Mouse (Mus musculus) liver, embryonic 13.5 days (tissue): ENCODE data around the gene Ubxn7. TPM values are rescaled to one million over a fixed set of nuclear protein-coding genes. Genes with fewer than 3 reads are reported as not detected.

ENCODE experiments used
- ATAC-seq: fragments of 200-750 bp; cut with Nextera tagmentation; 2 replicates; pipeline ENCODE4 v1.8.0; 2017; ENCODE audit warnings: low read depth, mild to moderate bottlenecking, moderate number of reproducible peaks, moderate library complexity
- DNase-seq: peaks from one replicate; pipeline ENCODE4 v3.0.0; 2022
- H3K27ac ChIP-seq: fragments of 300-500 bp; sonication (generic); 2 replicates; pipeline ENCODE4 v1.5.1; 2015; ENCODE audit warnings: moderate library complexity, mild to moderate bottlenecking, inconsistent platforms
- H3K27me3 ChIP-seq: fragments of 300-500 bp; sonication (generic); 2 replicates; pipeline ENCODE4 v1.6.1; 2015; ENCODE audit warnings: mild to moderate bottlenecking, inconsistent platforms
- H3K36me3 ChIP-seq: fragments of 300-500 bp; sonication (generic); 2 replicates; pipeline ENCODE4 v1.6.1; 2015; ENCODE audit warnings: mild to moderate bottlenecking, inconsistent platforms
- H3K4me1 ChIP-seq: fragments of 300-500 bp; sonication (generic); replicated peaks from 2 replicates; pipeline ENCODE4 v1.6.1; 2015; ENCODE audit warnings: inconsistent platforms
- H3K4me2 ChIP-seq: fragments of 300-500 bp; sonication (generic); 2 replicates; pipeline ENCODE4 v1.6.1; 2015; ENCODE audit warnings: inconsistent platforms, mild to moderate bottlenecking, moderate library complexity
- H3K4me3 ChIP-seq: fragments of 300-500 bp; sonication (generic); replicated peaks from 2 replicates; pipeline ENCODE4 v1.5.1; 2015; ENCODE audit warnings: mild to moderate bottlenecking, inconsistent platforms
- H3K9ac ChIP-seq: fragments of 300-500 bp; sonication (generic); 2 replicates; pipeline ENCODE4 v1.6.1; 2015; ENCODE audit warnings: mild to moderate bottlenecking, inconsistent platforms
- H3K9me3 ChIP-seq: fragments of 300-500 bp; sonication (generic); replicated peaks from 2 replicates; pipeline ENCODE4 v1.6.1; 2016; ENCODE audit warnings: inconsistent platforms
- WGBS: fragments of 180-500 bp; shearing (Covaris S2); methylation state at CpG from one replicate; pipeline ENCODE4 v1.1.7; 2015; ENCODE audit not compliant: insufficient replicate concordance; 5-methylcytosine and 5-hydroxymethylcytosine counted together
- polyA plus RNA-seq: library from polyadenylated mRNA; unstranded; fragments of >200 nt; fragmentation: Nextera tagmentation; extraction: Ambion mirVana; gene quantifications from 2 replicates; pipeline ENCODE4 v1.2.1, GENCODE M21; 2015

Ubxn7 gene
- polyA plus RNA-seq, 1 experiment from 2014 or later: 10.5 TPM

GRCm38 (mm10) chr16:32332556-32333511, 777 bp downstream of the Ubxn7 start:
- Histone ChIP-seq H3K27me3 (no peaks in the 10 kb centered on the region), H3K4me3 (peak overlapping the region; percentile 95), H3K9me3 (no peaks in the 10 kb centered on the region), H3K27ac (peak overlapping the region; percentile 97), H3K4me2 (peak overlapping the region; percentile 90), H3K36me3 (no peaks in the 10 kb centered on the region), H3K9ac (peak overlapping the region; percentile 99), H3K4me1 (peaks cover 35% of the 10 kb centered on the region)
- ATAC-seq (peak; percentile 68), DNase-seq (peak; percentile 26)
- WGBS: under 1% methylated on average over 54 of the region's 54 CpGs

- no peak for ATAC-seq
- H3K4me2 ChIP-seq: no peak overlapping the region
- H3K9ac ChIP-seq: no peak overlapping the region
- no peaks in the 10 kb centered on the region for H3K9me3 ChIP-seq
- no peak overlapping the region for H3K27ac ChIP-seq
- peaks cover 50% of the 10 kb centered on the region for H3K4me1 ChIP-seq
- DNase-seq: no peak
- H3K27me3 ChIP-seq: no peaks in the 10 kb centered on the region
- H3K4me3 ChIP-seq: no peak overlapping the region
- 78% methylated on average over 5 of the region's 5 CpGs for WGBS
- H3K36me3 ChIP-seq: no peaks in the 10 kb centered on the region
These were observed 3.1 kb downstream of the Ubxn7 start for GRCm38 (mm10) chr16:32335146-32335545.

- Histone ChIP-seq H3K4me2 (no peak overlapping the region), H3K27me3 (no peaks in the 10 kb centered on the region), H3K4me1 (peaks cover 51% of the 10 kb centered on the region), H3K9ac (no peak overlapping the region), H3K27ac (no peak overlapping the region), H3K9me3 (no peaks in the 10 kb centered on the region), H3K4me3 (no peak overlapping the region), H3K36me3 (no peaks in the 10 kb centered on the region)
- ATAC-seq (no peak), DNase-seq (no peak)
- 63% methylated on average over 7 of the region's 7 CpGs for whole genome bisulfite sequencing
These were observed 4.1 kb downstream of the Ubxn7 start for GRCm38 (mm10) chr16:32336026-32336780.

GRCm38 (mm10) chr16:32337001-32337400, 4.9 kb downstream of the Ubxn7 start:
- Histone ChIP-seq H3K27ac (no peak overlapping the region), H3K9me3 (no peaks in the 10 kb centered on the region), H3K27me3 (no peaks in the 10 kb centered on the region), H3K4me2 (no peak overlapping the region), H3K36me3 (no peaks in the 10 kb centered on the region), H3K4me3 (no peak overlapping the region), H3K9ac (no peak overlapping the region), H3K4me1 (peaks cover 49% of the 10 kb centered on the region)
- ATAC-seq: no peak
- DNase-seq: no peak

- ATAC-seq (no peak), DNase-seq (no peak)
- Histone ChIP-seq H3K27me3 (no peaks in the 10 kb centered on the region), H3K4me3 (no peak overlapping the region), H3K36me3 (no peaks in the 10 kb centered on the region), H3K9ac (no peak overlapping the region), H3K4me1 (peaks cover 48% of the 10 kb centered on the region), H3K27ac (no peak overlapping the region), H3K9me3 (no peaks in the 10 kb centered on the region), H3K4me2 (no peak overlapping the region)
- WGBS: 15% methylated on average over 1 of the region's 1 CpGs
These were observed 8.4 kb downstream of the Ubxn7 start for GRCm38 (mm10) chr16:32340451-32340850.

- no peak overlapping the region for H3K27ac ChIP-seq
- H3K27me3 ChIP-seq: no peaks in the 10 kb centered on the region
- no peak overlapping the region for H3K4me2 ChIP-seq
- no peaks in the 10 kb centered on the region for H3K36me3 ChIP-seq
- DNase-seq (no peak), ATAC-seq (no peak)
- no peak overlapping the region for H3K9ac ChIP-seq
- no peaks in the 10 kb centered on the region for H3K9me3 ChIP-seq
- no peak overlapping the region for H3K4me3 ChIP-seq
- peaks cover 22% of the 10 kb centered on the region for H3K4me1 ChIP-seq
These were observed 13.5 kb downstream of the Ubxn7 start for GRCm38 (mm10) chr16:32345521-32345920.

- Histone ChIP-seq H3K4me3 (no peak overlapping the region), H3K36me3 (peaks cover 18% of the 10 kb centered on the region), H3K4me2 (no peak overlapping the region), H3K9me3 (no peaks in the 10 kb centered on the region), H3K27ac (no peak overlapping the region), H3K4me1 (peaks cover 10% of the 10 kb centered on the region; the same call in 1 of the 2 replicates), H3K9ac (no peak overlapping the region), H3K27me3 (no peaks in the 10 kb centered on the region)
- DNase-seq (no peak), ATAC-seq (no peak)
- WGBS: 84% methylated on average over 3 of the region's 3 CpGs
These were observed 18.7 kb downstream of the Ubxn7 start for GRCm38 (mm10) chr16:32350776-32351175.

GRCm38 (mm10) chr16:32363530-32363929, 31.5 kb downstream of the Ubxn7 start:
- Histone ChIP-seq H3K4me3 (no peak overlapping the region), H3K27me3 (no peaks in the 10 kb centered on the region), H3K4me1 (no peaks in the 10 kb centered on the region; the same call in 1 of the 2 replicates), H3K27ac (no peak overlapping the region), H3K36me3 (peaks cover 19% of the 10 kb centered on the region), H3K4me2 (no peak overlapping the region), H3K9me3 (no peaks in the 10 kb centered on the region), H3K9ac (no peak overlapping the region)
- DNase-seq: no peak
- WGBS: 70% methylated on average over 2 of the region's 2 CpGs
- no peak for ATAC-seq

GRCm38 (mm10) chr16:32371351-32371750, 39.3 kb downstream of the Ubxn7 start:
- H3K4me2 ChIP-seq: no peak overlapping the region
- no peak overlapping the region for H3K4me3 ChIP-seq
- H3K9ac ChIP-seq: no peak overlapping the region
- ATAC-seq: no peak
- 69% methylated on average over 4 of the region's 4 CpGs for WGBS
- H3K4me1 ChIP-seq: no peaks in the 10 kb centered on the region
- peaks cover 41% of the 10 kb centered on the region for H3K36me3 ChIP-seq
- DNase-seq: no peak
- H3K27ac ChIP-seq: no peak overlapping the region
- H3K27me3 ChIP-seq: no peaks in the 10 kb centered on the region
- no peaks in the 10 kb centered on the region for H3K9me3 ChIP-seq

GRCm38 (mm10) chr16:32379575-32379974, 47.5 kb downstream of the Ubxn7 start:
- peaks cover 70% of the 10 kb centered on the region for H3K36me3 ChIP-seq
- no peak overlapping the region for H3K4me3 ChIP-seq
- ATAC-seq: no peak
- H3K4me2 ChIP-seq: no peak overlapping the region
- no peak overlapping the region for H3K27ac ChIP-seq
- H3K4me1 ChIP-seq: no peaks in the 10 kb centered on the region; the same call in 1 of the 2 replicates
- H3K9me3 ChIP-seq: no peaks in the 10 kb centered on the region
- no peak overlapping the region for H3K9ac ChIP-seq
- 92% methylated on average over 2 of the region's 2 CpGs for WGBS
- no peak for DNase-seq
- no peaks in the 10 kb centered on the region for H3K27me3 ChIP-seq

- H3K27me3 ChIP-seq: no peaks in the 10 kb centered on the region
- DNase-seq: no peak
- H3K36me3 ChIP-seq: peaks cover 77% of the 10 kb centered on the region
- no peak overlapping the region for H3K9ac ChIP-seq
- H3K27ac ChIP-seq: no peak overlapping the region
- no peak for ATAC-seq
- no peak overlapping the region for H3K4me2 ChIP-seq
- no peak overlapping the region for H3K4me3 ChIP-seq
- H3K9me3 ChIP-seq: no peaks in the 10 kb centered on the region
- no peaks in the 10 kb centered on the region; the same call in 1 of the 2 replicates for H3K4me1 ChIP-seq
These were observed 50.8 kb downstream of the Ubxn7 start for GRCm38 (mm10) chr16:32382901-32383300.
